Mouse (Mus musculus): ENCODE data around the gene Itm2b.

Itm2b gene

DNA sequence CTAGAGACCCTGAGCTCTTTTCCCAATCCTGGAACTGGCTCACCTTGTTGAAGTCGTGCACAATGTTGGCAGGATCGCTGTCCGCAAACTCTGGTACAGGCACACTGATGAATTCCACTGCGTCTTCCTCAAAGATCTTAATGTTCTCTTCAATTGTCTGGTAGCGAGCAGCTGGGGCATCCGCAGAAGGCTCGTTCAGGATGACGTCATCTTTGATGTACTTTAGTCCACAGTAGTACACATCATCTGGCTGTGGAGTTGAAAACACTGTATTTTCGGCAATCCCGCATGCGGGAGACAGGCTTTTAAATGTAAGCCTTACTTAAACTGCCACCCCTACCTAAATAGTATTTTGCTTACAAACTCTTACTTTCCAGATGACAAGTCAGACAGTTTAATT lies 18.8 kb downstream of the Itm2b start:
- DNase-seq = no peak

DNA sequence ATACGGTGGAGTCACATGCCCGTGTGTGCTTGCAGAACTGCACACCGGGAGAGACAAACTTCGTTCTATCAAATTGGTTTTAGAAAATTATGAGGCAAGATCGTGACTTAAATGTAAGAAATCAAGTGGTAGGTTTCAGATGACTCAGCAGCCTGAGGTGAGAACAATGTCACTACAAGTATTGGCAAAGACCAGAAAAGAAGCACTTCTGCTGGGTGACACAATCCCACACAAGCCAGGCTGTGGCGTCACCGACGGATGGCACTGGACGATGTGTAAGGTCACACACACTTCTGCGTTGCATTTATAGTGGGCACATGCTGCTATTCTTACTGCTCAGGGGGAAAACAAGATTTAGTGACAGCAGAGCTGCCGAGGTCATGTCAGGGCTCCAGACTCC lies 21.3 kb downstream of the Itm2b start:
- no peak for DNase-seq

DNA sequence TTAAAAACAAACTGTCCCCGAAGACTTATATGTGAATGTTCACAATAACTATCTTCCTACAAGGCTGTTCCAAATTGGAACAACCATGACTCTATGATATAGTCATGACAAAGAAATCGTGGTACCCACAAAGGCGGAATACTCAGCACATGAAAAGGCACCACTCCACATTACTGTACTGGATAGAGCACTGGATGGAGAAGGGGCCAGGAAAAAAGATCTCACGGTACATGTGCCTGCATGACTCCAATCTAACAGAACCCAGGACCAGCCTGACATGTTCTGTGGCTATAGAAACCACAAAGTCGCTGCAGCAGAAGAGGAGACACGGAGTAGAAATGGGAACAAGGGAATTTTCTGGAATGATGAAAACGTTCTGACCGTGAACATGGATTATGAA lies 30.4 kb downstream of the Itm2b start:
- no peak for DNase-seq

DNA sequence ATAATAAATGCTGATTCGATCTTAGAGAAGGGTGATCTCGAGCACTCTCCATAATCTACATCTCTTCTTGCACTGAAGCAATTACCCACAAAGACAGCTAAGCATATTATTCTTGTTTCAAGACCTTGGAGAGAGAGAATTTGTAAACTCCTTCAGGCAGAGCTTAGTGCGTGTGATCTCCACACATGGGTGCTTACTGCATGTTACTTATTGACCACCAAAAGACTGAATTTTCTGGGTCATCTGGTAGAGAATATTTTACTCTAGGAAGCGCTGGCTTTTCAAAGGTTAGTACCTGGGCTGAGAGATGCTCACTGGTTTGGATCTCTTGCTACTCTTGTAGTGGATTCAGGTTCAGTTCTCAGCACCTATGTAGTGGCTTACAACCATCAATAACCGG lies 34.0 kb downstream of the Itm2b start:
- DNase-seq = no peak

DNA sequence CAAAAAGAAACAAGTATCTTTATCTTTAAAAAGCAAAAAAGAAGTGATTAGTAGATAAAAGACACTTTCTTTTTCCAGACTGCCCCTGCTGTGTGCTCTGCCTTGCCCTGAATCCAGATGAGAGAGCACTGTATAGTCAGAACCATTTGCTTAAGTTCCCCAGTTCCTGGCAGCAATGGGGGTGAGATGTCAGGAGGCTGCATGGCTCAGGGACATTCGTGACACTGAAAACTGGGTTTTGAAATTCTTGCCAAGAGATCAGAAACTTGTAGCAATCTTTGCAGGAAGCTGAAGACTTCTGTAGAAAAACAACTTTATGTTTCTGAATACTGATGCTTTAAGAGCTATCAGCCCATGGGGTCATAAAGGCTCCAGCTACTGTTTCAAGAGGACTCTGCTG lies 35.1 kb downstream of the Itm2b start:
- DNase-seq = no peak

DNA sequence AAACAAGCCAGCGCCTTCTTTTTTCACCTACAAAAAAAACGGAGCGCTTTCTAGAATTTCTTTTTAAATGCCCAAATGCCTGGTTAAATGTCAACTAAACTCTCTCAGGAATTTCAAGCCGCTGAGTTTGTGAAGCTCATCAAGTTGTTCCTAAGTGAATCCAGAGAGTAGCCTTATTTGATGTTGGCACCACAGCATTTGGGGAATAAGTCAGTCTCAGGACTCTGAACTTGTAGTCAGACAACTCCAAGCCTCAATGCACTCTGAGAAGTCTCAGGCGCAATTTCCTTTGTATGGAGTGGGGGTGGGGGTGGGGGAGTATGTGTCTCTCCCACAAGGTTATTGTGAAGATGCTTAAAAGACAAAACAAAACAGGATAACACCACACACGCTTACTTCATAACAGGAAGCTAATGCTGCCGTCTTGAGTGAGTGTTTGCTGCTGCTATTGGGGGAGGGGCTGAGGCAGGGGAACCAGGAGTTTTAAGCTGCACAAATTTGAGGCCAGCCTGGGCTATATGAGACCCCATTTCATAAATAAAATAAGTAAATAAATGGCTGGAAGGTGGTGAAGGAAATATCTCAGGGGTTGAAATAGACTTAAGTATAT lies 35.9 kb downstream of the Itm2b start:
- DNase-seq = no peak

DNA sequence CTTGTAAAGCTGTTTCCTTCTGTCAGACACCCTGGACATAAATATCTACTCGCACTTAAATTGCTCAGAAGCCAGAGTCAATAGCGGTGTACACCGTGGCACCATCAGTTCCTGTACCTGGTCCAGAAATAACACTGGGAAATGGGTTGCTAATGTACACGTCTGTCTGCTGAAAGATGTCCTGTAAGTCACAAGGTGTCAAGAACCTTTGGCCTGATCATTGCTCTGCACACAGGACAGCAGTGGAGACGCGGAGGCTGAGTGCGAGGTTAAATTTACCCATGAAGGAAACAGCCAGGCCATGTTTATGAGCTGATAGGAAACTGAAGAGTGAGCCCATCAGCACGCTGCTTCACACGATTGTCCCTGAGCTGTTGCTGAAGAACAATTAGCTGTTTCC lies 37.8 kb downstream of the Itm2b start:
- DNase-seq = no peak

DNA sequence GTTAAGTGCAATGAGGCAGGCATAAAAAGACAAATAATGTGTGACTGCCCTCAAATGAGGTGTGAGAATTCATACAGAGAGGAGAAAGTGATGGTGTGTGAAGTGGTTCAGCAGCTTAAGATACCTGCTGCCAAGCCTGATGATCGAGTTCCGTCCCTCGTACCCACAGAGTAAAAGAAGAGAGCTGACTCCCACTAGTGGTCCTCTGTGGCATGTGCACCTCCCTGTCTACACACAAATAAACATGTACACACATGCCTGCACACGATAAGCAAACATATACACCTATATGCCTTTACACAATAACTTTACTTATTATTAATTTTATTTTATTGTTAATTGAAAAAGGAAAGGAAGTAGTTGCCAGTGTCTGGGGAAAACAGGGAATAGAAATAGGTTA lies 39.5 kb downstream of the Itm2b start:
- no peak for DNase-seq

DNA sequence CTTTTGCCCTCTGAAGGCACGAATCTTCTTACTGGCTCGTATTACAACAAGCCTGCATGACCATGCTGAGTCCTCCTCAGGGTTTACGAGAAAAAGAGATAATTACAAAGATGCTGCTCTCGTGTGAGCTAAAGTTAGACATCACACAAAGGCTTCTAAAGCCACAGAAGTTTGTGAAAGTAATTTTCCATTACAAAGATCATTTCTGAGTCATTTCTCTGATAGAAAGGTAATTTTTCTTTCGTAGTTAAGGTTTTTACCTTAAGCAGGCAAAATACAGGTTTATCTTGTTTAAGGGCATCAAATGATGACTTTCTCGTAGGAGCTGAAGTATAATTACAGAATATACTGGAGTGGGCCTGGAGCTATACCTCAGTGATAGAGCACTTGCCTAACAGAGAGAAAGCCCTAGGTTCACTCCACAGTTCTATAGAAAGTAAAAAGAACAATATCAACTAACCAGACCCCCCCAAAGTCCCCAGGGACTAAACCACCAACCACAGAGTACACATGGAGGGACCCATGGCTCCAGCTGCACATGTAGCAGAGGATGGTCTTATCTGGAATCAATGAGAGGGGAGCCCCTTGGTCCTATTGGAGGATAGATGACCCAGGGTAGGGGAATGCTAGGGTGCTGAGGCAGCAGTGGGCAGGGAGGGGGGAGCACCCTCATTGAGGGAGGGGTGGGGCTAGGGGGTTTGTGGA lies 44.9 kb downstream of the Itm2b start:
- no peak for DNase-seq

DNA sequence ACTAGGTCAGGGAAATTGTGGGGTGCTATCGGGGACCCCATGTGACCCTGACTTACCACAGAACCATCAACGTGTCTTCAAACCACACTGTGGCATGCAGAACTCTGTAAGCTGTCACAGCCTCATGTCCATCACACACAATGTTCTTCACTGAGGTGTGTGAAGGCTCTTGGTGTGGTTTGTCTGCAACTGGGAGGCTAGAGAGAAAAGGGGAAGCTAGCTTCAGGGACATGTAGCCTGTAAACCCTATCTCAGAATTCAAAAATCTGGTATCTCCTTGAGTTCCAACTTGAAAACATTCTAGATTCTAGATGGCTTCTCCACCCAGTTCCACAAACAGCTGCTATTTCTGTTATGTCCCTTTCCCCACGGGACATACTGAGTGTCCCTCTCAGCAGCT lies 45.5 kb downstream of the Itm2b start:
- no peak for DNase-seq

DNA sequence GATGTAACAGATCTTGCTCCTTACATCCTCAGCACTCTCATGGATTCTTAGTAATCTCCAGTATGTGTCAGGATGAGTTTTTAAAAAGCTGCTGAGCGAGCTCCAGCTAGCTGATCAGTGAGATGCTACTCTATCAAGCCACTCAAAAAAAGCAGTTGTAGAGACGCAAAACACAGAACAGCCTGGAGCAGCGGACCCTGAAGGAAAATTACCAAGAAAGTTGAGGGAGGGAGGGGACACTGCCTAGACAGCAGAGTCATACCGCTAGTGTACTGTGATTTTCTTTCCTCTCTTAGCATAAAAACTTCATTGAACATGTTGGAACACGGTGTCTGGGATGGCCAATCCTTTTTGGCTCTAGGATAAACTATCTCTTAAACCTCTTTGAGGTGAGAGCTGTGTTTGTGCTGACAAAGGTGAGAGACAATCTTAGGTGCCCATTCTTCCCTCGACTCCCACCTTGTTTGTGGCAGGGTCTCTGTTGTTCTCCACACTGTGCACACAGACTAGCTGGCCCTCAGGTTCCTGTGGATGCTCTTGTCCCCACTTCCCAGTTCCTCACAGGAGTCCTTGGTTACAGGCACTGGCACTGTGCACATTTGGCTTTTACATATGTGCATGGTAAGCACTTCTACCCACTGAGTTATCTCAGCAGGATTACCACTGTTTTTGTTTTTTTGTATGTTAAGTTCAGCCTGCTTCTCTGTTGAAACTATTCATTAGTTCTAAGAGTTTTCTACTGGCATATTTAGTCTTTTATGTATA lies 48.6 kb downstream of the Itm2b start:
- no peak for DNase-seq

DNA sequence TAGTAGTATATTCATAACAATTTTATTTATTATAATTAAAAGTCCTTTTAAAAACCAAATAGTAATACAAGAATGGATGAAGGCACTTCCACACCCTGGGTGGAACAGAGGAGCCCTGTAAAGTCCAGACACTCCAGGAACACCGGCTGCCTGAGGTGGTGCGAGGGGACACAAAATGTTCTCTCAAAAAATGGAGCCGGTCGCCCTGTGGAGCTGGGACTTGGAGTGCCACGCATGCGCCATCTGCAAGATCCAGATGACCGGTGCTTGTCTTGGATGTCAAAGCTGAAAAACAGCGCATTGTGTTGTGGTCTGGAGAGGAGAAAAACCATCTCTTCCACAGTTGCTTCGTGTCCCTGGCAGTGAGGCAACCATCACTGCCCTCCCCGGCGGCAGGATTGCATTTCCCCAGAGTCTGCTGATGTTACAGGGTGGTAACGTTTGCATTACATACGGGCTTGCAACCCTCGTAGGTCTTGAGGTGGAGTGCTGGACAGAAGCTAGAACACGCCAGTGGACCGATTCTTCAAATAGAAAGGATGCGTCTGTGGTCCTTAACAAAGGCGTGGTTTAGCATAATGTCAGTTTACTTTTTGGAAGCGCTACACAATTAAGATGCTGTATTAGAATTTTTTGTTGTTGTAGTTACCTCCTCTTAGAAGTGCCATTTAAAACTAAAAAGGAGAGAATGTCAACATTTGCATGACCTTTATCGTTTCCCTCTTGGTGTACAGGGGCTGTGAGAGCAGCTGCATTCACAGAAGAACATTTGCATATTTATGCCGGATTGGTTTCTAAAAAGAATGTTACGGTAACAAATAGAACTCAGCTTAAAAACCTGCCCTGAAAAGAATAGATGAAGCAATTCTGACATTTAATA lies 49.9 kb downstream of the Itm2b start:
- DNase-seq = no peak

DNA sequence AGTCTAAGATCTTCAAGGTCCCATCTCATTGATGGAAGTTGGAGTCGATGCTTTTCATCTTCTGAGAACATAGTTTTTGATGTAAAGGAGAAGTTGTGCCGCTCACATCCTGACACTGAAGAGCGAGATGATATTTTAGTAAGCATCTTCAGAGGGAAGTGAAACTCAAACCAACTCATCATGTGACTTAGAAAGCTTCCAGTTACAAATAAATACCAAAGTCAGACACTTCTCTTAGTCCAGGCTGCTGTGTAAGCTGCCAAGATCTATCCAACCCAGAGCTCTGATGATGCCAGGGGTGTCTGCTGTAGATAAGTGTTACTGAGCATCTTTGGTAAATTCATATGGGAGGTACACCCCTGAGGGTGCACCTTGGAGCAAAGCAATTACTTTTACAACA lies 51.2 kb downstream of the Itm2b start:
- no peak for DNase-seq

DNA sequence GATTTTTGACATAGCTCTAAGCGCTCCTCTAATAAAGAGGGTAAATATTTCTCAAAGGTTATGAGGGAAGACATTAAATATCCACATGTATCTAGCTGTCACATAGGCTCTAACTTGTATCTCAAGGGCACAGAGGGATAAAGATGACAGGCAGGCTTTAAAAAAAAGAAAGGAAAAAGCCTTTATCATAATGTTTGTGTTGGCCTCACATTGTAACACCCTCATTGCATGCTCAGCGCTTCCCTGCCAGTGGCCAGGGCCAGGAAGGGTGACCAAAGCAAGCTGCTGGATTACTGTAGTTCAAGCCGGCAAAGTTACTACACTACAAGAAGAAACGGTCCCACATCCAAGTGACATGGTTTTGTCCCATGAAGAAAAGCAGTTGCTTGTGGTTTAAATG lies 53.7 kb downstream of the Itm2b start:
- no peak for DNase-seq

DNA sequence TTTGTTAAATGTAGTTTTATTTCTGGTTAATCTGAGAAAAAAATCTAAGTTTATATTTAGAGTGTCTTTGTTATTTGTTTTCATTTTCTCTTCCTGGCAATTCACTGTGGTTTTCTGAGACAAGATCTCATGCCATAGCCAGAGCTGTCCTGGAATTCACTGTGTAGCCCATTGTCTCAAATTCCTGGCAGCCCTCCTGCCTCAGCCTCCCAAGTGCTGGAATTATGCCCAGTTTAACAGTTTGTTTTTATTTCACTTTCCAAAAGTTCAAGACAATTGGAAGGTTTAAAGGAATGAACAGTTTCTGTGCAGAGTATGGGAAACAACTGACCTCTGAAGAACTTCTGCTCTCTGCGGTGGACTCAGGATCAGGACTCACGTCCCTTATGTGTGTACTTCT lies 55.2 kb downstream of the Itm2b start:
- DNase-seq = no peak

DNA sequence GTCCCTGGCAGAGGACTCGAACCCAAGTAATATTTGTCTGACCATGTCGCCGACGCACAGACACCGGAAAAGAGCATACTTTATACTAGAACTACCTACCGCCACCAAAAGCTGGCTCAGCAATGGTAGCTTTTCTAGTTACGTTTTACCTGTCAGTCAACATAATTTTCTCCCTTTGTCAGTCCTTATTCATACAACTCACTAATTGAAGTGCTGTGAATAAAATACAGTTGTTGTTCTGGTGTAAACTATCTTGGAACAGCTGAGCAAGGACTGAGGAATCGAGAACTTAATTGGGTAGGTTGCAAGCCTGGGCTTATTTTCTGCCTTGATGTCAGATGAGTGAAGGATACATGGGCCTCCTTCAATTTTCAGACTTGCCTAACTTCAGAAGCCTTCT lies 58.6 kb downstream of the Itm2b start:
- DNase-seq = no peak

DNA sequence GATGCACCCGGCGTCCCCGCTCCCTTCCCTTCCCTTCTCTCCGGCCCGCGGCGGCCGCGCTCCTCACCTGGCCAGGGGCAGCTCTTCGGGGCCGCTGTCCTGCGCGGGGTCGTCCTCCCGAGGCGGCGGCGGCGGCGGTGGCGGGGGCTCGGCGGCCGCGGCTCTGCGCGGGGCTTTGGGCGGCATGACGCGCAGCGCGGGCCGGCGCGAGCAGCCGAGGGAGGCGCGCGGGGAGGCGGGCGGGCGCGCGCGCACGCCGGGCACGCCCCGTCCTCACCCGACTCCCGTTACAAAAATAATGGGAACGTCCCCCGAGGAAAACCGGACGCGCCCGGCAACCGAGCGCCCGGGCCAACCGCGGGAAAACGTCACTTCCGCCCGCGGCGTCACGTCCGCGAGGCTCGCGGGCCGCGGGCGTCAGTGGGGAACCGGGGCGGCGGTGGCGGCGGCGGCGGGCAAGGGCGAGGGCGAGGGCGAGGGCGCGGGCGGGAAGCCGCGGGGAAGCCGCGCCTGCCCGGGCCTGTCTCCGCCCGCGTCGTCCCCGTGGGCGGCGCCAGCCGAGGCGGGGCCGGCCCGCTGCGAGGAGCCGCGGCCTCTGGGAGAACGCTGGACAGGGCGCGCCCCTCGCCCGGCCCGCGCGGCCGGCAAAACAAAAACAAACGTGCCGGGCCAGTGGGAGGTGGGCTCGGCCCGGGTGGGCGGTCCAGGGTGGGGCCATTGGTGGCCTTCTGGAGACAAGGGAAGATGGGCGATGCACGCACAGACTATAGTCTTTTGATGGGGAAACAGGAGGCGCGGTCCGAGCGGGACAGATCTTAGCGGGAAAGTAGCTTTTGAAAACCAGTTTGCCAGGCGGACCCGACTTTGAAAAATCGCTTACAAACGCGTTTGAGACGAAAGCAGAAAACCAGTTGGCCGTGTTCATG lies 59.4 kb downstream of the Itm2b start, which contains the start of gene Rb1:
Rb1 (minus strand) TSS at position 367 of the 926 bp plus-strand sequence.
- DNase-seq = peak; percentile 85

DNA sequence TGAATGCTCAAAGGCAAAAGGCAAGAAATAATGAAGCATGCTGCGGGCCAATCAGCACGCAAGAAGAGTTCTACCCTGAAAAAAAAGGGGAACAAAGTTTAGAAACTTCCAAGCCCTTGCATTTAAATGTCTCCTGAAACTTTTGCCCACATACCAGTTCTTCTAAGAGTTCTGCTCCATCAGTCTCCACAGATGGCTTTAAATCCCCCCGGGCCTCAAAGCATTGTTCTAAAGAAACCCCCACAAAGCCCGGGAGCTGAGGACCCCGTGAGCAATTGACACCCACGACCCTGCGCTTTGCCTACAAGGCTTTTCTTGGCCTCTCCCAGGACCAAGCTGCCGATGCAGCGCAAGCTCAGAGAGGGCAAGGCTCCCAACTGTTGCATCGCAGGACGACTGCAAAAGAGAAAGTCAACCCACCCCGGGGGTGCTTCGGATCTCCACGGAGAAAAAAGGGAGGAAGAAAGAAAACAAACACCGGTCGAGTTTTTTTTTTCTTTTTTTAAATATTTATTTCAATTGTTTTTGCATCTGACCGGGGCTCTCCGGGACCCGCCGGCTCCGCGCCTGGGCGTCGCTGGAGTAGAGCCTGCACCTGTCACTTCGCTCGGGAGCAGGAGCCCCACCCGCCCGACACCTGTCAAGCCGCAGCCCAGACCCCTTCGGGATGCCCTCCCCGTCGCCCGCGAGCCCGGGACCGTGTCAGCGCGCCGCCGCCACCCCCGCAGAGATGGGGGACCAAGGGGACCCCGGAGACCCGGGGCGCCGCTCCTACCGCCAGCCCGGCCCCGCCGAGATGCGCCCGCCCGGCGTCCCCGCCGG lies 60.2 kb downstream of the Itm2b start:
- DNase-seq = peak; percentile 71

DNA sequence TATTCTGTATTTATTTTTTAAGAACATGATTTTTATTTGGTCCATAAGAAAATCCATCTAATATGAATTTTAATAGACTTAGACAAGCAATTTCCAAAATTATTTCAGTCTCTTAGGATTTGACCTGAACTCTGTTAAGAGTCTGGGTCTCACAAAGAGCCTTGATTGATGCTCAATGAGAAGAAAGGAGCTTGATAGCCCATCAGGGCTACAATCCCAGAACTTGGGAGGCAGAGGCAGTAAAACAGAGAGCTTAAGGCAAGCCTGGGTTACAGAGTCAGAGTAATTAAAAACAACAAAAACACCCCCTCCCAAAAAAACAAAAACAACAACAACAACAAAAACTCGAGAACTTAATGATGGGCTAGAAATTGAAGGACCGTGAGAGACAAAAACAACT lies 61.1 kb downstream of the Itm2b start:
- no peak for DNase-seq

DNA sequence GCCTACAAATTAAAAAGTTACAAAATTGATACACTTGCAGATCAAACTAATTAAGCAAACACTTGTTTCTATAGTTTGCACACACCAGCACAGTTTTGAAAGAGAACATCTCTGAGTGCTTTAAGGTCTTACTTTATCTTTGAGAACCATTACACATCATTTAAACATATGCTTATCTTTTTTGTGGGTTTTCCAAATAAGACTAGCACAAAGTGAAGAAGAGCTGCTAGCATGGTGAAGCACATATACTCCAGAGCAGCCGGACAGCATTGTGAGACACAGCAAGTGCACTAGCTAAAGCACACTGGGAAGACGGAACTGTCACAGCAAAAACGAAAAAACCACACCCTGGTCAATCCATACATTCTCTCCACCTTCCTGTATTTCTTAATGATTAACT lies 62.9 kb downstream of the Itm2b start:
- no peak for DNase-seq

DNA sequence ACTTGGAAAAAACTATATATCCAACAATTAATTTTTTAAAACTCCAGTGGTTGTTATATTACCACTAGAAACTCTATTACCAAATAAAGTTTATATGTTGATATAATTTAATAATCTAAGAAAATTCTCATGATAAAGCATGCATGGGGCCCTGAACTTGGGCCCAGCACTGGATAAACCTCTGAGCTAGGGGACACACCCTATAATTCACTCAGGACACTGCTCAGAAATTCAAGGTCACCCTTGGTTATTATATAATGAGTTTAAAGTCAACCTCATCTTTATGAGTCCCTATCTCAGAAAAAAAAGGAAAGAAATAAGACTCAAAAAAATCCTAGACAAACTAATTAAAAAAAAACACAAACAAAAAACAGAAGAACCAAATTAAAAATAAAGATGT lies 68.2 kb downstream of the Itm2b start:
- no peak for DNase-seq
